Mouse (Mus musculus) lung, postnatal 0 days (tissue): ENCODE data around the gene Lsm4. TPM values are rescaled to one million over a fixed set of nuclear protein-coding genes. Genes with fewer than 3 reads are reported as not detected.
A peak's percentile ranks its signal among the peaks of the same experiment; 100 is the strongest.

ENCODE experiments used
- ATAC-seq: fragments of 200-750 bp; cut with Nextera tagmentation; 2 replicates; pipeline ENCODE4 v1.8.0; 2017; ENCODE audit warnings: moderate library complexity
- DNase-seq: peaks from one replicate; pipeline ENCODE4 v3.0.0-alpha.2; 2016; ENCODE audit warnings: low spot score
- H3K27ac ChIP-seq: fragments of 300-500 bp; sonication (generic); 2 replicates; pipeline ENCODE4 v1.5.1; 2014; ENCODE audit warnings: antibody characterized with exemption, mild to moderate bottlenecking, low read length, mixed read lengths
- H3K27me3 ChIP-seq: fragments of 300-500 bp; sonication (generic); replicated peaks from 2 replicates; pipeline ENCODE4 v1.6.1; 2014; ENCODE audit warnings: low read length, mixed read lengths; ENCODE audit not compliant: insufficient read depth
- H3K36me3 ChIP-seq: fragments of 300-500 bp; sonication (generic); 2 replicates; pipeline ENCODE4 v1.6.1; 2014; ENCODE audit warnings: low read length, mixed read lengths; ENCODE audit not compliant: insufficient read depth
- H3K4me1 ChIP-seq: fragments of 300-500 bp; sonication (generic); 2 replicates; pipeline ENCODE4 v1.6.1; 2014; ENCODE audit warnings: antibody characterized with exemption, low read depth, low read length, mixed read lengths; ENCODE audit not compliant: insufficient read depth
- H3K4me2 ChIP-seq: fragments of 300-500 bp; sonication (generic); replicated peaks from 2 replicates; pipeline ENCODE4 v1.6.1; 2014; ENCODE audit warnings: low read depth, mild to moderate bottlenecking, low read length, moderate library complexity, mixed read lengths
- H3K4me3 ChIP-seq: fragments of 300-500 bp; sonication (generic); 2 replicates; pipeline ENCODE4 v1.5.1; 2014; ENCODE audit warnings: low read depth, low read length
- H3K9ac ChIP-seq: fragments of 300-500 bp; sonication (generic); replicated peaks from 2 replicates; pipeline ENCODE4 v1.6.1; 2014; ENCODE audit warnings: low read depth, mild to moderate bottlenecking
- H3K9me3 ChIP-seq: fragments of 300-500 bp; sonication (generic); 2 replicates; pipeline ENCODE4 v1.6.1; 2016; ENCODE audit warnings: low read length, mixed read lengths
- CTCF ChIP-seq: IDR thresholded peaks from 2 replicates; pipeline ENCODE4 v1.5.1; 2016; ENCODE audit warnings: antibody characterized with exemption, mild to moderate bottlenecking
- EP300 ChIP-seq: IDR thresholded peaks from 2 replicates; pipeline ENCODE4 v1.6.1; 2016; ENCODE audit warnings: antibody characterized with exemption, mild to moderate bottlenecking, control low read depth
- WGBS: fragments of 180-500 bp; shearing (Covaris S2); extraction: QIAGEN DNeasy Blood & Tissue Kit; methylation state at CpG from one replicate; pipeline ENCODE4 v1.1.7; 2014; 5-methylcytosine and 5-hydroxymethylcytosine counted together
- polyA plus RNA-seq: library from polyadenylated mRNA; unstranded; fragments of >200 nt; fragmentation: Nextera tagmentation; extraction: Ambion mirVana; gene quantifications from 2 replicates; pipeline ENCODE4 v1.2.1, GENCODE M21; 2015

Lsm4 gene
- polyA plus RNA-seq, 1 experiment from 2014 or later: 104 TPM

- Histone ChIP-seq H3K4me3 (no peak overlapping the region), H3K36me3 (peaks cover 20% of the 10 kb centered on the region), H3K9me3 (no peaks in the 10 kb centered on the region), H3K9ac (no peak overlapping the region), H3K27ac (no peak overlapping the region), H3K4me2 (no peak overlapping the region), H3K4me1 (peaks cover 26% of the 10 kb centered on the region; the same call in 1 of the 2 replicates), H3K27me3 (no peaks in the 10 kb centered on the region)
- DNase-seq (no peak), ATAC-seq (no peak)
- 52% methylated on average over 8 of the region's 8 CpGs for WGBS
- TF ChIP-seq EP300 (no peak), CTCF (no peak)
These were observed 25.5 kb upstream of the Lsm4 start for GRCm38 (mm10) chr8:70647343-70648163.

- H3K36me3 ChIP-seq: peaks cover 20% of the 10 kb centered on the region
- no peak for ATAC-seq
- TF ChIP-seq EP300: no peak
- 28% methylated on average over 1 of the region's 1 CpGs for WGBS
- no peak overlapping the region for H3K9ac ChIP-seq
- peaks cover 26% of the 10 kb centered on the region; the same call in 1 of the 2 replicates for H3K4me1 ChIP-seq
- H3K9me3 ChIP-seq: no peaks in the 10 kb centered on the region
- no peak overlapping the region for H3K4me3 ChIP-seq
- H3K27me3 ChIP-seq: no peaks in the 10 kb centered on the region
- no peak overlapping the region for H3K4me2 ChIP-seq
- no peak overlapping the region for H3K27ac ChIP-seq
- DNase-seq: no peak
These were observed 24.9 kb upstream of the Lsm4 start for GRCm38 (mm10) chr8:70648164-70648442.

GRCm38 (mm10) chr8:70648921-70649320 is 24.1 kb upstream of the Lsm4 start:
- Histone ChIP-seq H3K27me3 (no peaks in the 10 kb centered on the region), H3K27ac (peak overlapping the region; percentile 34), H3K4me3 (no peak overlapping the region), H3K9me3 (no peaks in the 10 kb centered on the region), H3K9ac (no peak overlapping the region), H3K36me3 (peaks cover 20% of the 10 kb centered on the region), H3K4me1 (peaks cover 26% of the 10 kb centered on the region; the same call in 1 of the 2 replicates), H3K4me2 (no peak overlapping the region)
- ATAC-seq: peak; percentile 14
- no peak for DNase-seq
- 50% methylated on average over 3 of the region's 3 CpGs for WGBS
- TF ChIP-seq CTCF (no peak), EP300 (no peak)

- ATAC-seq: peak; percentile 85
These were observed 23.7 kb upstream of the Lsm4 start for GRCm38 (mm10) chr8:70649324-70649723.

GRCm38 (mm10) chr8:70650351-70650750 is 22.7 kb upstream of the Lsm4 start:
- Histone ChIP-seq H3K9me3 (no peaks in the 10 kb centered on the region), H3K4me3 (no peak overlapping the region), H3K36me3 (peaks cover 20% of the 10 kb centered on the region), H3K27me3 (no peaks in the 10 kb centered on the region), H3K4me1 (peaks cover 26% of the 10 kb centered on the region; the same call in 1 of the 2 replicates), H3K9ac (no peak overlapping the region), H3K27ac (no peak overlapping the region), H3K4me2 (no peak overlapping the region)
- no peak for TF ChIP-seq CTCF
- TF ChIP-seq EP300: no peak
- no peak for ATAC-seq
- no peak for DNase-seq
- 94% methylated on average over 17 of the region's 17 CpGs for WGBS

More at GRCm38 (mm10) chr8:70649324-70649723, 23.7 kb upstream of the Lsm4 start:
- H3K27me3 ChIP-seq: no peaks in the 10 kb centered on the region
- H3K4me2 ChIP-seq: no peak overlapping the region
- H3K4me3 ChIP-seq: no peak overlapping the region
- H3K9me3 ChIP-seq: no peaks in the 10 kb centered on the region
- peaks cover 20% of the 10 kb centered on the region for H3K36me3 ChIP-seq
- 15% methylated on average over 4 of the region's 4 CpGs for WGBS
- TF ChIP-seq EP300: peak; percentile 82
- peak; percentile 5; the same call in 1 of the 2 replicates for TF ChIP-seq CTCF
- H3K9ac ChIP-seq: no peak overlapping the region
- H3K4me1 ChIP-seq: peaks cover 26% of the 10 kb centered on the region; the same call in 1 of the 2 replicates
- DNase-seq: peak; percentile 93
- peak overlapping the region; percentile 34; the same call in 1 of the 2 replicates for H3K27ac ChIP-seq

- 43% methylated on average over 2 of the region's 2 CpGs for WGBS
- Histone ChIP-seq H3K27ac (no peak overlapping the region), H3K36me3 (peaks cover 29% of the 10 kb centered on the region), H3K4me3 (no peak overlapping the region), H3K9ac (no peak overlapping the region), H3K4me2 (no peak overlapping the region), H3K4me1 (peaks cover 15% of the 10 kb centered on the region; the same call in 1 of the 2 replicates), H3K27me3 (no peaks in the 10 kb centered on the region), H3K9me3 (no peaks in the 10 kb centered on the region)
- peak; percentile 81 for DNase-seq
- TF ChIP-seq EP300: peak; percentile 67
- TF ChIP-seq CTCF: peak; percentile 87
- ATAC-seq: peak; percentile 31; the same call in 1 of the 2 replicates
These were observed 19.8 kb upstream of the Lsm4 start for GRCm38 (mm10) chr8:70653226-70653625.
